Mouse (Mus musculus) retina, adult 2 months (tissue): ENCODE results near the gene Selenon.
"Not testable (repeated sequence)": the region's sequence is repeated elsewhere in the genome, so short reads cannot be mapped to it uniquely, and the experiment has no call there.

ENCODE experiments used
- DNase-seq: peaks from one replicate; pipeline ENCODE4 v3.0.0-alpha.2; 2012; ENCODE audit warnings: low read depth, low spot score

Selenon gene

DNA sequence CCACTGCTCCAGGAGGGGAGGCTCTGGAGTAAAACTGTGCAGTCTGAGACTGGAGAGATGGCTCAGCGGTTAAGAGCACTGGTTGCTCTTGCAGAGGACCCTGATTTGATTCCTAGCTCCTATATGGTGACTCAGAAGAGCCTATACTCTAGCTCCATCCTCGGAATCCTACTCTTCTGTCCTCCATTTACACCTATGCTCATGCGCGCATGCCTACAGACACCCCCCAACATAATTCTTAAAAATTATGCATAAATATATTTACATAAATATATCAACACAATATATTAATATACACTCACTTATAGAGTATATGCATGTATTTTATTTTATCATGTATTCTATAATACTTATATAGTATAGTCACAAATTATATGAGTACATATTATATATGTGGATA lies 41.6 kb downstream of the Selenon start:
- no peak for DNase-seq

DNA sequence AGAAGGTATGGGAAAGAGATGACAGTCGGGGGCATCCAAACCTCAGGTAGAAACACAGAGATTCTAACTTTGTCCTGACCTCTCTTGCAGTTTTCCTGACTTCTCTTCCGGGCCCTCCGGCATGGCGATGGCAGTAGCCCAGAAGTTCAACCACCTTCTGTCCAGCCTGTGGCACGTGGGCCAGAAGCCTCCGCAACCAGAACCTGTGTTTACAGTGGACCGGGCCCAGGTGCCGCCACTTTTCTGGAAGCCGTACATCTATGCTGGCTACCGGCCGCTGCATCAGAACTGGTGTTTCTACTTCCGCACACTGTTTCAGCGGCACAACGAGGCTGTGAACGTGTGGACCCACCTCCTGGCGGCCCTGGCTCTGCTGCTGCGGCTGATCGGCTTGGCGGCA lies 45.3 kb downstream of the Selenon start:
- DNase-seq, result no peak

DNA sequence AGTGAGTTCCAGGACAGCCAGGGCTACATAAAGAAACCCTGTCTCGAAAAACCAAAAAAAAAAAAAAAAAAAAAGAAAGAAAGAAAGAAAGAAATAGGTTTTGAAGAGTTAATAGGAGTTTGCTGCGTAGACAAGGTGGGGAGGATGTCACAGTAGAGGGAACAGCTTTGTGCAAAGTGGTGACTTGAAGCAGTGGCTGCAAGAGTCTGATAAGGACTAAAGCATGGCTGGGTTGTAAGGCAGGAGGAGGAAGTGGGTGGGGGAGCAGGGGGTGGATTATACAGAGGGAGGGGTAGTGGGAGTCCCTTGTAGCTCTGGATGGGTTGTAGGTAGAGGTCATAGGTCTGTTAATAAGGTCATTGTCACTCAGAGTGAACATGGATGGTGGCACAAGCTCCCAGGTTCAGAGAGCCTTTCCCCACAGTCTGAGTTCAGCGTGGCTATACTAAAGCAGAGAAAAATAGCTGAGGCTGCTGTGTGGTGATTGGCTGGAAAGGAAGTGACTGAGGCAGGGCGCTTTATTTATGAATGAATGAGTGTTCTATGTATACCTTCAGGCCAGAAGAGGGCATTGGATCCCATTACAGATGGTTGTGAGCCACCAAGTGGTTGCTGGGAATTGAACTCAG lies 45.9 kb downstream of the Selenon start:
- DNase-seq, result no peak

DNA sequence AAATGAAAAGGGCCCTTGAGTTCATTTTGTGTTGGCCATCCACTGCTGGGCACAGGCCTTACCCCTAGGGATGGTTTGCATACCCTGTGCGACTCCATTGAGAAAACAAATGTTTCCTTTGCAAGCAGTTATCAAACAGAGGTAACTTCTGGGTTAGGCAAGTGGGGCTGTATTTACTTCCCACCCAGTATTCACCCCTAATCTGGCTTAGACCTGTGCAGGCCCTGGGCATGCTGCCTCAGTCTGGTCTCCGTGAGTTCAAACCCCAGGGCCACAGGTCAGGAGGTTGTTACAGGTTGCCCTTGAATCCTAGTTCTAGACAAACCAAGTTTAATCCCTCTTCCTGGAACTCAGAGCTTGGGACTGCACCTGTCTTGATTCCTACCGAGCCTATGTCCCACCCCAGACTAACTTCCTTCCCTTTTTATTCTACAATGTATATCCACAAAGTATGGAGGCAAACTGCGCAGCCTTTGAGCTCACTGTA lies 46.6 kb downstream of the Selenon start:
- DNase-seq, result no peak

DNA sequence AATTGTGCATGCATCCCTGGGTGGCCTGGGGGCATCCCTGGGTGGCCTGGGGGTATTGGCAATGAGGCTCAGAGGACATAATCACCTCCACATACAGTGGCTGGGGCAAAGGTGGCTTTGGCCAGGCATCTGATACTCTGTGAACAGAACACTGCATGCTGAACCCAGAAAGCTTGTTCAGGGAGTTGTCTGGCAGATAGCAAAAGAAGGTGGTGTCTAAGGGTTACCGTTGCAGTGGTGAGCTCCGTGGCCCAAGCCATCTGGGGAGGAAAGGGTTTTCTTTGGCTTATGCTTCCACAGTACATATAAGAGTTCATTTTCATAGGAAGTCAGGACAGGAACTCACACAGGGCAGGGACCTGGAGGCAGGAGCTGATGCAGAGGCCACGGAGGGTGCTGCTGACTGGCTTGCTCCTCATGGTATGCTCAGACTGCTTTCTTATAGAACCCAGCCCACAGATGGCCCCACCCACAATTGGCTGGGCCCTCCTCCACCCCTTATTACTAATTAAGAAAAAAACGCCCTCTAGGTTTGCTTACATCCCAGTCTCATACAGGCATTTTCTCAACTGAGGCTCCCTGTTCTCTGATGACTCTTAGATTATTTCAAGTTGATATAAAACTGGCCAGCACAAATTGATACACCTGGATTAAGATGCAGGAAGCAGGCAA lies 48.1 kb downstream of the Selenon start:
- DNase-seq, result no peak

DNA sequence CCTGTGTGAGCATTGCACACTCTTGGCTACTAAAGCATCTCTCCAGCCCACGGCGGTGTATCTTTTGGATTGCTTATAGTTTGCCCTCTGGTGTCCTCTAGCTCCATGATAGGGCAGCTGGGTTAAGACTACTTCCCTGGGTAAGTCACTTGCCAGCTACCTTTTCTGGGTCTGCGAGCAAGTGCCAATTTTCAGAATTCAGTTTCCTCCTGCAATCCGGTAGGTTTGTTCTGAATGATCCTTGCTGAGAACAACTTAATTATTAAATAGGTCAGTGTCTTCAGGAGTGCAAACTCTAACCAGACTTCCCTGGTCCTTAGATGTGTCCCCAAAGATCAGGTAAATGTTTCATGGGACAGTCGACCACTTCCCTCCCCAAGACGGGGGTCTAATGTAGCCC lies 50.9 kb downstream of the Selenon start:
- DNase-seq, result no peak

DNA sequence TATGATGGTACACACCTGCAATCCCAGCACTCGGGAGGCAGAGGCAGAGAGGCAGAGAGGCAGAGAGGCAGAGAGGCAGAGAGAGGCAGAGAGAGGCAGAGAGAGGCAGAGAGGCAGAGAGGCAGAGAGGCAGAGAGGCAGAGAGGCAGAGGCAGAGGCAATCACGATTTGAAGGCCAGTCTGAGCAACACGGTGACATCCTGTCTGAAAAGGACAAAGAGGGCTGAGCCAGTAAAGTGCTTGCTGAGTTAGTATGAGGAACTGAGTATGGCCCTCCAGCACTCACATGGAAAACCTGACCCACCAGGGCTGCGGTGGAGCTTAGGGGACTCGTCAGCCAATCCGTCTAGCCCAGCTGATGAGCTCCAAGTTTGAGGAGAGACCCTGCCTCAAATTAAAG lies 53.0 kb downstream of the Selenon start:
- not testable (repeated sequence) for DNase-seq

DNA sequence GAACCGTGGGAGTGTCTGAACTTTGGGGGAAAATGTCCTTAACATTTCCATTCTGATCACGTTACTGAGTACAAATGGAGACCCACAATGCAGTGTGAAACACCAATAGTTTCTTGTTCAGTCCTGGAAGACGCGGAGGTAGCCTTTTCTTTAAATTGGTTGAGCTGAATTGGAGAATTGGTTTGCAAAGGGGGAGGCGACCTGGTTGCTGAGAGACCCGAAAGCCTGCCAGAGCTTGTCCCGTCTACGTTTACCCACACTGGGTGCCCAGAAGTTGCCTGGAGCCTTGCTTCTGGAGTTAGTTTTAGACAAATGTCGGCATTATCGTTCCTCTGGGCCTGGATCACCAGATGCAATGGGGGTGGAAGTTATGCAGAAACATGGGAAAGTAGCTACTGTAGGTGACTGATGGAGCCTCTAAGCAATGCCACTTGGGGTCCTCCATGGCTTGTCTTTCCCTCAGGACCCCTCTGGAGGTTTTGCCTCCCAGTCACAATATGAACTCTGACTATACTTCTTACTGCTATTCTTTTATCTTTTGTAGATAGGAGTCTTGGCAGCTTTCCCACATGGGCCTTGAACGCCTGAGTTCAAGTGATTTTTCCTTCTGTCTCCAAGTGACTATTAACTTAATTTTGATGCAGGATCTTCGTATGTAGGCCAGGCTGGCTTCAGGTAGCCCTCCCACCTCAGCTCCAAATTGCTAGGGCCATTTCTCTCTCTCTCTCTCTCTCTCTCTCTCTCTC lies 53.8 kb downstream of the Selenon start:
- no peak for DNase-seq

DNA sequence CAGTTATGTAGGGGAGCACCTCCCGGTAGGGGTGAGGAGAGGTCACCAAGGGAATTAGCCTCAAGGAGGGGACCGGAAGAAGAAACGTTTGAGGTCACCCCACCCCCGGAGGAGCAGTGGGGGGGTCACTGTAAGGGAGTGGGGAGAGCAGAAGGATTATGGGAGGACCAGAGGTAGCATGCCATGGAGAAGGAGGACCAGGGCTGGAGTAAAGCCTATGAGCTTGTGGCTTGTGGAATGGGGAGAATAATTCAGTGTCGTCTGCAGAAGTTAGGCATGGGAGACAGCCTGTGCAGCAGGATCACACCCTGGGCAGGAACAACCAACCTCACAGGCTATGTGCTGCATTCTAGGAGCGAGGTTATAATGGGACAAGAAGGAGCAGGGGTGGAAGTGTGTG lies 54.7 kb downstream of the Selenon start:
- no peak for DNase-seq

DNA sequence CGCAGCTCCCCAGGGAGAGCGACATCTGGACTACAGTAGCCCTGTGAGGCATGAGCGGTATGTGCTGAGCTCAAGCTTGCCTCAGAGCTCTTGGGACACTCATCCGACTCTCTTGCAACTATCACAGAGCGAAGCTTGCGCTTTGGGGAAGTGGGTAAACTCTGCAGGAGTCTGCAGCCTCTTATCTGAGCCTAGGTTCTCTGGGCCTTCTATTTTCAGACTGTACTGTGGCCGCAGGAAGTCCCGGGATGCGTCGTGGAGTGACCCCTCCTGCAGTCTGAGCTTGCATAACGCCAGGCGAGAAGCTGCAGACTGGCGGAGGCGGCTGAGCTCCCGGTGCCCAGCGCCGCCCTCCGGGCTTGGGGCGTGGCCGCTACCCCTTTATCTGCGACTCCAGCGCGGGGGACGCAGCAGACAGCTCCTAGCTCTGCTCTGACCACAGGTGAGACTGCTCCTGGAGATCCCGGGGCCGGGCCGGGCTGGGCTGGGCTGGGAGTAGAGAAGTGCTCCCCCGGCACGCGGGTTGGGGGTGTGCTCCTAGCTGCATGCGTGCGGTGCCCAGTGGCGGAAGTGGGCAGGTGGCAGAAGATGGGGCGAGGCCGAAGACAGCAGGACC lies 55.3 kb downstream of the Selenon start, which contains the start of gene Paqr7:
TSS of gene Paqr7 (plus strand) at position 103 of the 616 bp plus-strand sequence.
- no peak for DNase-seq

DNA sequence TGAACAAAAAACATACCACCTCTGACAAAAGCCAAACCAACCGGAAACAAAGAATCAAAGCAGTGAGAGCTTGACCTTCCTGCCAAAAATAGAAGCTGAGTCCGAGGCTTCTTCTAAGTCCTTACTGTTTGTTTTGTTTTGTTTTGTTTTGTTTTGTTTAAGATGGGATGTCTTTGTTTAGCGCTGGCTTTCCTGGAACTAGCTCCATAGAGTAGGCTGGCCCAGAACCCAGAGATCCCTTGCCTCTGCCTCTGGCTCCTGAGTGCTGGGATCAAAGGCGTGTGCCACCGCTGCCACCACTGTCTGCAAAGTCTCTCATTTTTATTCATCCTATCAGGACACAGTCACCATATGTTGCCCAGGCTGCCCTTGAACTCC lies 56.4 kb downstream of the Selenon start:
- DNase-seq, result no peak

DNA sequence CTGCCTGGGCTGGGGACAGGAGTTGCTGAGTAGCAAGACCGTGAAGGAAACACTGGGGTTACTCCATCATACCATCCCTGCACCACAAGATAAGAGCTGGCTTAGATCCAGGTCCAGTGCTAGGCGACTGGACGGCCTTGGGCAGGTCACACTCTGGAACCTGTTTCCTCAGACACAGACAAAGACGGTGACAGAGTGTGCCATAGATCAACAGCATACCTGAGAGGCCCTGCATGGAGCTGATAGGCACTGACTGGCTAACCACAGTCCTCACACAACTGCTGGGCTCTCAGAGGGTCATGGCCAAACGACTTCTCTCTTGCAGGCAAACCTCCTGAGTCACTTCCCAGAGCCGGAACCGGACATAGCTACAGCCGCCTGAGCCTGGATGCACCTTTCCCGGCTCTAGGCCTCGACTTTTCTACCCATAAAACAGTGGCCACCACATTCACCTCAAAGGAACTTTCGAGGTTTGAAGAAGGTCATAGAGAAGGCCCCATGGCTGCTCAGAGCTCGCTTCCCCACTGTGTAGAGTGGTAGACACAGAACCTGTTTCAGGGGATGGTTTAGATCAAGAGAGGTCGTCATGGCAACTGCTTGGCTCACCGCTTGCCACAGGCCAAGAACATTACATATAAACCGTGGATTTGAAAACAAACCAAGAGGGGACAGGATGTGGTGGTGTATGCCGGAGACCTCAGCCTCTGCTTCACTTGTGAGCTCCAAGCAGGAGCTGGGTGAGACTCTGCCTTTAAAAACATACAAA lies 57.0 kb downstream of the Selenon start:
- DNase-seq, result no peak

DNA sequence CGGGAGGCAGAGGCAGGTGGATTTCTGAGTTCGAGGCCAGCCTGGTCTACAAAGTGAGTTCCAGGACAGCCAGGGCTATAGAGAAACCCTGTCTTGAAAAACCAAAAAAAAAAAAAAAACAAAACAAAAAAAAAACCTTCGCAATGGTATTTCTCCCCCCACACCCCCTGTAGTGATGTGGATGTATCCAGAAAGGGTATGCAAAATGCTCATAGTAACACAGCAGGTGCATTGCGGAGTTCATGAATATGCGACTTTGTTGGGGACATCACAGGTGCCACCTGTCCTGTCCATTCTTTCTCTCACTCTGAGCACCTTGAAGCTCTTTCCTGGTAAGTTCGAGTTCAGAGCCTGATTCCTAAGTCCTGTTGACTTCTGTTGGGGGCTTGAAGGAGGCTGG lies 57.8 kb downstream of the Selenon start:
- DNase-seq, result not testable (repeated sequence)

DNA sequence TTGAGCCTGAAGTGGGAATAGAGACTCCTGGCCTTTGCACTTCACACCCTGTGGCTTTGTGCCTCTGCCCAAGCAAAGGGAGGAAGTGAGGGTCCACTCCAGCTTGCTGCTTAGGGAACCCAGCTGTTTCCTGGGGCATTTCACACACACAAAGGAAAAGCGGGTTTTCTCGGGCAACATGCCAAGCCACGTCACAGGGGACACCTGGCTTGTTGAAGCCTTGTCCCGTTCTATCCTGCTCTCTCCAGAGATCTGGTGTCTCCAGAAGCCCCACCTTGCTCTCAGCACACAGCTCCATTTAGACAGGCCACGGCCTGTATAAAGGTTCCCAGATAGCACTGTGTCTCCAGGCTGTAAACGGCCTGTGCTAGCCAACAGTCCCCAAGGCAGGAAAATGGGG lies 60.2 kb downstream of the Selenon start:
- DNase-seq, result no peak

DNA sequence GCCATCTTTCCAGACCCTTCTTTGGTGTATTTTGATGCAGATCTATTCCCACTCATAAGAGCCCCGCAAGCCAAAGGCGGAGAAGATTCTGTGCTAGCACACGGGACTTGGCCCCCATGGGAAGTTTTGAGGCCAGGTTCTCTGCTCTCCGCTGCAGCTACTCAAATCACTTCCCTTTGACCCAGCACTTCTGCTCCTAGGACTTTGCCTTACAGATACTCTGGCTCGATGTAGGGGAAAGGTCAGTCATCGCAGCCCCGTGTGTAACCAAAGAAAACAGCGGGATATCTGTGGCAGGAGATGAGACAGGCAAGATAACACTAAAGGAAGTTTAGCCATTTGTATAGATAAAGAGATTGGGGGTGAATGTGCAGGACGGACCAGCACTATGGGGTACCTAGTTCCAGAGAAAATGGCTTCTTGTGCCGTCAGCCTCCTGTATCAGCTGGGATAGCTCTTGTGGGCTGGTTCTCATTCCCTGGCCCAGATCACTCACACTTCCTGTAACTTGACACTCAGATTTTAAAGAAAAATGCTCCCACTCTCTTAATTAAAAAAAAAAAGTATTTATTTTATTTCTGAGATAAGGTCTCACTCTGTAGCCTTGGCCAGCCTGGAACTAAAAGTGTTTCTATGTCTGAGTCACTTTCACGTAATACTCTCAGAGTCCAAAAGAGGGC lies 61.8 kb downstream of the Selenon start:
- DNase-seq, result no peak

DNA sequence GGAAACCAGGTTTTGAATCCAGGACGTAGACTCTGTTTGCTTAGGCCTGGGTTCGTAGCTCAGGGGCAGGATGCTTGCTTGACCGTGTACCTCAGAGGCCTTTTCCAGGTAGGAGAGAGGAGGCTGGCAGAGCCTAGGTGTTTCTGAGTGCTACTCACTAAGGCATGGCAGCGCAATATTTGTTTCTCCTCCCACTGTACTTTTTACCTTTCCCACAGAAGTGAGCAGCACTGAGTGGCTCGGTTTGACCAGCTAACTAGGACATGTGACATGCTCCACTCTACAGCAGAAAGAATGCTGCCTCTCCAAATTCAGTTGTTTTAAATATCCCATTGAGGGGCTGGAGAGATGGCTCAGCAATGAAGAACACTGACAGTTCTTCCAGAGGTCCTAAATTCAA lies 63.8 kb downstream of the Selenon start:
- DNase-seq, result no peak
